Mouse (Mus musculus) MEL (cell line): ENCODE data around the gene Fbxo9. TPM values are rescaled to one million over a fixed set of nuclear protein-coding genes. Genes with fewer than 3 reads are reported as not detected.

Source experiments
- DNase-seq: peaks from one replicate; pipeline ENCODE4 v3.0.0; 2011; ENCODE audit warnings: low read depth, low spot score
- H3K27ac ChIP-seq: 2 replicates; pipeline ENCODE4 v1.5.1; 2012; ENCODE audit warnings: low read depth, mild to moderate bottlenecking, control low read depth, low read length, moderate library complexity; ENCODE audit not compliant: control insufficient read depth
- H3K27me3 ChIP-seq, 2 experiments: fragments of 150-350 bp in 1 of 2; sonication (generic) in 1 of 2; 2 replicates each; pipeline ENCODE4 v1.6.1; 2012; ENCODE audit warnings: low read length in 2 of 2, mild to moderate bottlenecking in 2 of 2, improper control_type of control experiment in 1 of 2, moderate library complexity in 1 of 2; ENCODE audit not compliant: insufficient read depth in 2 of 2, control insufficient read depth in 1 of 2
- H3K36me3 ChIP-seq, 2 experiments: 2 replicates each; pipeline ENCODE4 v1.6.1; 2012 to 2014; ENCODE audit warnings: low read length in 2 of 2, improper control_type of control experiment in 1 of 2, inconsistent platforms in 1 of 2, mild to moderate bottlenecking in 1 of 2; ENCODE audit not compliant: insufficient read depth in 2 of 2, control insufficient read depth in 1 of 2
- H3K4me1 ChIP-seq, 2 experiments: fragments of 150-350 bp in 1 of 2; sonication (generic) in 1 of 2; 2 replicates each; pipeline ENCODE4 v1.6.1; 2012; ENCODE audit warnings: low read length in 2 of 2, improper control_type of control experiment in 1 of 2, mild to moderate bottlenecking in 1 of 2; ENCODE audit not compliant: insufficient read depth in 2 of 2, control insufficient read depth in 1 of 2
- H3K4me3 ChIP-seq, 2 experiments: fragments of 150-350 bp in 1 of 2; sonication (generic) in 1 of 2; 2 replicates each; pipeline ENCODE4 v1.5.1; 2012; ENCODE audit warnings: low read depth in 2 of 2, low read length in 2 of 2, mild to moderate bottlenecking in 2 of 2, moderate library complexity in 2 of 2, control low read depth in 1 of 2, improper control_type of control experiment in 1 of 2; ENCODE audit not compliant: control insufficient read depth in 1 of 2, insufficient read depth in 1 of 2
- H3K79me2 ChIP-seq: 2 replicates; pipeline ENCODE4 v1.6.1; 2012; ENCODE audit warnings: mild to moderate bottlenecking, low read length, moderate library complexity; ENCODE audit not compliant: control insufficient read depth, poor library complexity, insufficient read depth
- H3K9ac ChIP-seq: 2 replicates; pipeline ENCODE4 v1.6.1; 2012; ENCODE audit warnings: low read depth, mild to moderate bottlenecking, control low read depth, low read length, moderate library complexity; ENCODE audit not compliant: control insufficient read depth, poor library complexity, severe bottlenecking
- H3K9me3 ChIP-seq: fragments of 150-350 bp; sonication (generic); replicated peaks from 2 replicates; pipeline ENCODE4 v1.6.1; 2012; ENCODE audit warnings: mild to moderate bottlenecking, low read length, improper control_type of control experiment, moderate library complexity; ENCODE audit not compliant: insufficient read depth
- CHD1 ChIP-seq: IDR thresholded peaks from 2 replicates; pipeline ENCODE4 v1.6.1; 2012; ENCODE audit warnings: low read depth, mild to moderate bottlenecking, inconsistent platforms, low read length, improper control_type of control experiment
- CHD2 ChIP-seq: IDR thresholded peaks from 2 replicates; pipeline ENCODE4 v1.6.1; 2011; ENCODE audit warnings: low read length, improper control_type of control experiment
- CTCF ChIP-seq, 3 experiments: IDR thresholded peaks in 2 of 3; conservative IDR thresholded peaks in 1 of 3; 2 replicates each; pipeline ENCODE4 v1.5.1; 2011 to 2012; ENCODE audit warnings: low read length in 3 of 3, low read depth in 2 of 3, mild to moderate bottlenecking in 2 of 3, improper control_type of control experiment in 1 of 3, inconsistent platforms in 1 of 3, mixed read lengths in 1 of 3, moderate library complexity in 1 of 3; ENCODE audit not compliant: control insufficient read depth in 1 of 3, insufficient read depth in 1 of 3, poor library complexity in 1 of 3, severe bottlenecking in 1 of 3
- E2F4 ChIP-seq: IDR thresholded peaks from 2 replicates; pipeline ENCODE4 v1.6.1; 2011; ENCODE audit warnings: low read depth, low read length, improper control_type of control experiment, borderline replicate concordance
- ELF1 ChIP-seq: IDR thresholded peaks from 2 replicates; pipeline ENCODE4 v1.6.1; 2014; ENCODE audit warnings: low read depth, mild to moderate bottlenecking, inconsistent platforms, low read length, improper control_type of control experiment, moderate library complexity
- EP300 ChIP-seq, 2 experiments: IDR thresholded peaks; 2 replicates each; pipeline ENCODE4 v1.6.1; 2011; ENCODE audit warnings: improper control_type of control experiment in 2 of 2, low read length in 2 of 2, low read depth in 1 of 2, mild to moderate bottlenecking in 1 of 2
- GABPA ChIP-seq: IDR thresholded peaks from 2 replicates; pipeline ENCODE4 v1.6.1; 2012; ENCODE audit warnings: low read depth, mild to moderate bottlenecking, inconsistent platforms, low read length, improper control_type of control experiment, moderate library complexity
- MAFK ChIP-seq: IDR thresholded peaks from 2 replicates; pipeline ENCODE4 v1.6.1; 2011; ENCODE audit warnings: low read depth, mild to moderate bottlenecking, low read length, improper control_type of control experiment, borderline replicate concordance
- MAX ChIP-seq: IDR thresholded peaks from 2 replicates; pipeline ENCODE4 v1.6.1; 2011; ENCODE audit warnings: low read length, improper control_type of control experiment
- MAZ ChIP-seq: IDR thresholded peaks from 2 replicates; pipeline ENCODE4 v1.6.1; 2012; ENCODE audit warnings: low read depth, mild to moderate bottlenecking, inconsistent platforms, low read length, improper control_type of control experiment
- MYB ChIP-seq: IDR thresholded peaks from 2 replicates; pipeline ENCODE4 v1.6.1; 2011; ENCODE audit warnings: mild to moderate bottlenecking, low read depth, low read length, improper control_type of control experiment
- MYC ChIP-seq: IDR thresholded peaks from 2 replicates; pipeline ENCODE4 v1.6.1; 2011; ENCODE audit warnings: low read depth, mild to moderate bottlenecking, low read length, improper control_type of control experiment, moderate library complexity
- POLR2A ChIP-seq, 2 experiments: IDR thresholded peaks; 2 replicates each; pipeline ENCODE4 v1.6.1; 2011 to 2012; ENCODE audit warnings: low read length in 2 of 2, mild to moderate bottlenecking in 2 of 2, control low read depth in 1 of 2, improper control_type of control experiment in 1 of 2, low read depth in 1 of 2, moderate library complexity in 1 of 2; ENCODE audit not compliant: control insufficient read depth in 1 of 2, insufficient read depth in 1 of 2, poor library complexity in 1 of 2
- POLR2AphosphoS2 ChIP-seq: IDR thresholded peaks from 2 replicates; pipeline ENCODE4 v1.6.1; 2011; ENCODE audit warnings: low read length, improper control_type of control experiment
- POLR2AphosphoS5 ChIP-seq: IDR thresholded peaks from 2 replicates; pipeline ENCODE4 v1.6.1; 2012; ENCODE audit warnings: low read depth, borderline replicate concordance, mild to moderate bottlenecking, inconsistent platforms, low read length, moderate library complexity, mixed read lengths
- RAD21 ChIP-seq: IDR thresholded peaks from 2 replicates; pipeline ENCODE4 v1.6.1; 2011; ENCODE audit warnings: mild to moderate bottlenecking, low read depth, low read length, improper control_type of control experiment
- RCOR1 ChIP-seq: IDR thresholded peaks from 2 replicates; pipeline ENCODE4 v1.6.1; 2012; ENCODE audit warnings: low read depth, mild to moderate bottlenecking, inconsistent platforms, low read length, improper control_type of control experiment
- SMC3 ChIP-seq: IDR thresholded peaks from 2 replicates; pipeline ENCODE4 v1.6.1; 2011; ENCODE audit warnings: low read depth, low read length, improper control_type of control experiment
- TAL1 ChIP-seq: IDR thresholded peaks from 2 replicates; pipeline ENCODE4 v1.6.1; 2012; ENCODE audit warnings: mild to moderate bottlenecking, inconsistent platforms, low read length, moderate library complexity, mixed read lengths
- TBP ChIP-seq: IDR thresholded peaks from 2 replicates; pipeline ENCODE4 v1.8.0; 2011; ENCODE audit warnings: low read depth, low read length, improper control_type of control experiment
- TCF12 ChIP-seq: IDR thresholded peaks from 2 replicates; pipeline ENCODE4 v1.6.1; 2014; ENCODE audit warnings: low read depth, mild to moderate bottlenecking, inconsistent platforms, low read length, improper control_type of control experiment, moderate library complexity
- UBTF ChIP-seq: IDR thresholded peaks from 2 replicates; pipeline ENCODE4 v1.6.1; 2012; ENCODE audit warnings: low read depth, mild to moderate bottlenecking, inconsistent platforms, low read length, improper control_type of control experiment, moderate library complexity, borderline replicate concordance; ENCODE audit not compliant: insufficient read depth
- USF2 ChIP-seq, 2 experiments: IDR thresholded peaks; 2 replicates each; pipeline ENCODE4 v1.6.1; 2011 to 2012; ENCODE audit warnings: improper control_type of control experiment in 2 of 2, low read length in 2 of 2, borderline replicate concordance in 1 of 2, inconsistent platforms in 1 of 2, low read depth in 1 of 2, mild to moderate bottlenecking in 1 of 2; ENCODE audit not compliant: insufficient read depth in 1 of 2
- ZKSCAN1 ChIP-seq: IDR thresholded peaks from 2 replicates; pipeline ENCODE4 v1.6.1; 2012; ENCODE audit warnings: low read depth, mild to moderate bottlenecking, inconsistent platforms, low read length, improper control_type of control experiment, moderate library complexity
- ZNF384 ChIP-seq: IDR thresholded peaks from 2 replicates; pipeline ENCODE4 v1.6.1; 2012; ENCODE audit warnings: low read depth, mild to moderate bottlenecking, inconsistent platforms, low read length, improper control_type of control experiment
- polyA plus RNA-seq, 2 experiments: library from polyadenylated mRNA; stranded (reverse) in 1 of 2; unstranded in 1 of 2; fragments of >175 nt in 1 of 2; fragments of >200 nt in 1 of 2; gene quantifications; 2 replicates each; pipeline versions ENCODE4 v1.2.1 to v1.2.4; 2012; ENCODE audit warnings: low replicate concordance in 2 of 2, low read depth in 1 of 2; ENCODE audit not compliant: insufficient read length in 2 of 2, insufficient read depth in 1 of 2, missing spikeins in 1 of 2
- total RNA-seq: library from RNA; depleted of rRNA; stranded (reverse); fragments of 300-350 nt; gene quantifications from 2 replicates; pipeline ENCODE4 v1.2.3, GENCODE M21; 2012

The Fbxo9 gene
- total and polyA plus RNA-seq, 3 experiments = 47.0 to 402 (median 56.0) TPM

DNA sequence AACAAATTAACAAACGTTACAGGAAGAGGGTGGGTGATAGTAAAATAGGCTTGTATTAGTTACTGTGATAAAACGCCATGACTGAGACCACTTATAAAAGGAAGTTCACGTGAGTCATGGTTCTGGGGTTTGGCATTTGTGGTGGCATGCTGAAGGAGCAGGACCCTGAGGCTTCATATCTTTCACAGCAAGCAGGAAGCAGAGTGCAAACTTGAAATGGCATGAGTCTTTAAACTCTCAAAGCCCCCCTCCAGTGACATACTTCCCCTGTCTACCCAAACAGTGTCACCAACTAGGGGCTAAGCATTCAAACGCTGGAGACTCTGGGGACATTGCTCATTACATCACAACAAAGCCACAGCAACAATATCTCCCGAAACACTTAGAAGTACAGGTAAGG is 7.9 kb downstream of the Fbxo9 start (continued):
- TF ChIP-seq ELF1 (0 out of 2 replicates have a peak, but pooled peaks have one; percentile 41), TCF12 (peak; percentile 52; the same call in 1 of the 2 replicates), RCOR1 (no peak), E2F4 (no peak), MAFK (no peak), USF2 (IDR thresholded peaks at IDR 0.05; ENCODE audit: borderline replicate concordance in 1 of 2, insufficient read depth in 1 of 2, low read depth in 1 of 2, low read length in 2 of 2) (no peak), POLR2A (IDR thresholded peaks at IDR 0.05; ENCODE audit: control insufficient read depth in 1 of 2, insufficient read depth in 1 of 2, low read depth in 1 of 2, low read length in 2 of 2, poor library complexity in 1 of 2) (peak in 1 of 2 experiments; percentile 43; a peak in 1 of 4 replicates), SMC3 (no peak)

DNA sequence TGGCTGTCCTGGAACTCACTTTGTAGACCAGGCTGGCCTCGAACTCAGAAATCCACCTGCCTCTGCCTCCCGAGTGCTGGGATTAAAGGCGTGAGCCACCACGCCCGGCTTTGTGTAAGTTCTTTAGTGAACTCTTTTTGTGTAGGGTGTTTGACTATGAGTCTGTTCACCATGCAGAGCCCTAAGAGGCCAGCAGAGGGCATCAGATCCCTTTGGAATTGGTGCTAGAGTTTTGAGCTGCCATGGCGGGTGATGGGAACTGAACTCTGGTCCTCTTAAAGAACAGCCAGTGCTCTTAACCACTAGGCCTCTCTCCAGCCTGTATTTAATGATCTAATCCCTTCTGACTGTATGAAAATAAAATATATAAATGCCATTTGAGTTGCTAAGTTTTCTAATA is 12.5 kb downstream of the Fbxo9 start:
- Histone ChIP-seq H3K36me3 (peaks cover 14 to 49% of the 10 kb centered on the region in 2 experiments), H3K9ac (no peak overlapping the region), H3K9me3 (no peaks in the 10 kb centered on the region), H3K4me1 (peaks cover 4 to 10% of the 10 kb centered on the region in 2 experiments), H3K79me2 (peaks cover 3% of the 10 kb centered on the region), H3K27ac (no peak overlapping the region)
- TF ChIP-seq MYC (no peak), ZNF384 (no peak; the same call in 1 of the 2 replicates), ZKSCAN1 (no peak), MAX (no peak), RCOR1 (no peak), CTCF (IDR thresholded peaks at IDR 0.05 in 2 of 3, conservative IDR thresholded peaks at IDR 0.05 in 1 of 3; ENCODE audit: control insufficient read depth in 1 of 3, insufficient read depth in 1 of 3, low read depth in 2 of 3, low read length in 3 of 3, poor library complexity in 1 of 3, severe bottlenecking in 1 of 3) (peak; percentile 33 to 64 (median 57); a peak in 5 of 6 replicates), SMC3 (peak; percentile 55), MYB (no peak), RAD21 (peak; percentile 61)
- TF ChIP-seq, all 39 proteins: peak for 3
- Histone ChIP-seq H3K27me3 (no peaks in the 10 kb centered on the region), H3K4me3 (no peak overlapping the region)
- peak; percentile 62 for DNase-seq

DNA sequence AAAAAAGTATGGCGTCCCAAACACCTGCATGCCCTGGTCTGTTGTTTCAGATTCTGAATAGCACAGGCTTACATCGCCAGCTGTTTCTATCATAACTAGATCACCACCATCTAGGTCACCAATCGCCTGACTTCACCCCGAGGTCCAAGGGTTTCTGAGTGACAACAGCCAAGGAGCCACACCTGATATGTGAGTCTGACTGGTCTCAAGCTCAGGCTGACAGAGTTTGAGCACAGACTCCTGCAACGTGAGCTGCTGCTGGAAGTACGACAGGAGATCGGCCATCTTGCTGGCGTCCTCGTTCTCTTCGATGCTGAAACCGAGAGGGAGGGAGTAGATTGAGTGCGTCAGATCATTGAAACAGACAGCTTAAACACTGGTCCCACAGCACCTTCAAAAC is 13.2 kb downstream of the Fbxo9 start:
- Histone ChIP-seq H3K4me3 (no peak overlapping the region), H3K79me2 (peaks cover 3% of the 10 kb centered on the region; the same call in 1 of the 2 replicates), H3K36me3 (peaks cover 10 to 49% of the 10 kb centered on the region in 2 experiments), H3K27me3 (no peaks in the 10 kb centered on the region), H3K27ac (no peak overlapping the region), H3K9ac (no peak overlapping the region), H3K4me1 (peaks cover 4 to 5% of the 10 kb centered on the region in 2 experiments), H3K9me3 (no peaks in the 10 kb centered on the region)
- no peak for DNase-seq
- TF ChIP-seq RCOR1 (no peak), CHD1 (no peak), CTCF (IDR thresholded peaks at IDR 0.05 in 2 of 3, conservative IDR thresholded peaks at IDR 0.05 in 1 of 3; ENCODE audit: control insufficient read depth in 1 of 3, insufficient read depth in 1 of 3, low read depth in 2 of 3, low read length in 3 of 3, poor library complexity in 1 of 3, severe bottlenecking in 1 of 3) (no peak), GABPA (no peak), EP300 (IDR thresholded peaks at IDR 0.05; ENCODE audit: low read depth in 1 of 2, low read length in 2 of 2) (no peak), USF2 (IDR thresholded peaks at IDR 0.05; ENCODE audit: borderline replicate concordance in 1 of 2, insufficient read depth in 1 of 2, low read depth in 1 of 2, low read length in 2 of 2) (no peak), POLR2AphosphoS2 (no peak), TAL1 (no peak), MAZ (no peak), UBTF (no peak), TBP (no peak), CHD2 (no peak), POLR2AphosphoS5 (no peak), ZNF384 (no peak)
